ENCODE assay signal across 26 mouse cellular contexts in genomic region chr4:126545016-126545415, GRCm38 (mm10). TPM values are rescaled to one million over a fixed set of nuclear protein-coding genes. Genes with fewer than 3 reads are reported as not detected.
"Had no signal": no experiment of that assay in that cellular context is flagged by ENCODE, and none has a peak within 500 bp of the region (broad histone marks: within the 10 kb centered on the region; RNA-seq: fewer than 3 reads in every experiment).

No protein-coding gene starts in this region.

- H3K36me3 ChIP-seq: embryonic facial prominence, embryonic 10.5 days; embryonic facial prominence, embryonic 12.5 days; embryonic facial prominence, embryonic 13.5 days; embryonic facial prominence, embryonic 15.5 days; forebrain, embryonic 10.5 days; forebrain, embryonic 12.5 days; forebrain, embryonic 15.5 days; heart, embryonic 10.5 days had no signal

- H3K4me3 ChIP-seq: embryonic facial prominence, embryonic 10.5 days; embryonic facial prominence, embryonic 12.5 days; embryonic facial prominence, embryonic 13.5 days; embryonic facial prominence, embryonic 15.5 days; erythroblast, embryonic 14.5 days; forebrain, embryonic 10.5 days; forebrain, embryonic 12.5 days; forebrain, embryonic 13.5 days; forebrain, embryonic 15.5 days; gastrocnemius, adult 2 months; heart, embryonic 10.5 days had no signal

- DNase-seq: cerebellum, adult 8-10 months; cerebellum, adult 9-10 months; cerebellum, adult 9-11 months; cerebellum, postnatal 10 days; cerebellum, postnatal 14 days; cerebellum, postnatal 25 days; cerebellum, postnatal 36 days; embryo, embryonic 11 days; forebrain, postnatal 0 days; gastrocnemius, adult 2 months; gastrocnemius, postnatal 10 days; gastrocnemius, postnatal 14 days; gastrocnemius, postnatal 25 days; gastrocnemius, postnatal 36 days; heart, adult 18-20 months had no signal

- H3K27ac ChIP-seq: embryonic facial prominence, embryonic 10.5 days; embryonic facial prominence, embryonic 12.5 days; embryonic facial prominence, embryonic 13.5 days; embryonic facial prominence, embryonic 15.5 days; forebrain, embryonic 10.5 days; forebrain, embryonic 12.5 days; forebrain, embryonic 13.5 days; forebrain, embryonic 15.5 days; gastrocnemius, adult 2 months; heart, embryonic 10.5 days had no signal

- H3K9ac ChIP-seq: embryonic facial prominence, embryonic 12.5 days; embryonic facial prominence, embryonic 13.5 days; embryonic facial prominence, embryonic 15.5 days; forebrain, embryonic 12.5 days; forebrain, embryonic 13.5 days; forebrain, embryonic 15.5 days; forebrain, postnatal 0 days had no signal

- H3K27me3 ChIP-seq: embryonic facial prominence, embryonic 12.5 days; embryonic facial prominence, embryonic 13.5 days; embryonic facial prominence, embryonic 15.5 days; forebrain, embryonic 12.5 days; forebrain, embryonic 13.5 days; forebrain, embryonic 15.5 days had no signal

- H3K4me2 ChIP-seq: embryonic facial prominence, embryonic 12.5 days; embryonic facial prominence, embryonic 13.5 days; embryonic facial prominence, embryonic 15.5 days; forebrain, embryonic 12.5 days; forebrain, embryonic 13.5 days; forebrain, embryonic 15.5 days had no signal

- H3K9me3 ChIP-seq: embryonic facial prominence, embryonic 10.5 days; embryonic facial prominence, embryonic 12.5 days; embryonic facial prominence, embryonic 13.5 days; embryonic facial prominence, embryonic 15.5 days; forebrain, embryonic 10.5 days; forebrain, embryonic 12.5 days; forebrain, embryonic 13.5 days; forebrain, embryonic 15.5 days; heart, embryonic 10.5 days had no signal

- H3K4me1 ChIP-seq: embryonic facial prominence, embryonic 10.5 days; embryonic facial prominence, embryonic 12.5 days; embryonic facial prominence, embryonic 13.5 days; embryonic facial prominence, embryonic 15.5 days; forebrain, embryonic 12.5 days; forebrain, embryonic 13.5 days; forebrain, embryonic 15.5 days; heart, embryonic 10.5 days had no signal

RNA-seq across cellular contexts. Expression of gene Clspn, which starts 11.7 kb away (rescaled TPM):
- total RNA-seq: gastrocnemius, adult 18-20 months had no signal

RNA-seq across cellular contexts. Expression of gene Ago4, which starts 11.7 kb away (rescaled TPM):
- polyA plus RNA-seq: erythroblast, embryonic 14.5 days had no signal
